Mouse (Mus musculus) liver, embryonic 13.5 days (tissue): ENCODE results near the gene Cog6. TPM values are rescaled to one million over a fixed set of nuclear protein-coding genes. Genes with fewer than 3 reads are reported as not detected.

Experiments
- ATAC-seq: fragments of 200-750 bp; cut with Nextera tagmentation; 2 replicates; pipeline ENCODE4 v1.8.0; 2017; ENCODE audit warnings: low read depth, mild to moderate bottlenecking, moderate number of reproducible peaks, moderate library complexity
- DNase-seq: peaks from one replicate; pipeline ENCODE4 v3.0.0; 2022
- H3K27ac ChIP-seq: fragments of 300-500 bp; sonication (generic); 2 replicates; pipeline ENCODE4 v1.5.1; 2015; ENCODE audit warnings: moderate library complexity, mild to moderate bottlenecking, inconsistent platforms
- H3K27me3 ChIP-seq: fragments of 300-500 bp; sonication (generic); 2 replicates; pipeline ENCODE4 v1.6.1; 2015; ENCODE audit warnings: mild to moderate bottlenecking, inconsistent platforms
- H3K36me3 ChIP-seq: fragments of 300-500 bp; sonication (generic); 2 replicates; pipeline ENCODE4 v1.6.1; 2015; ENCODE audit warnings: mild to moderate bottlenecking, inconsistent platforms
- H3K4me1 ChIP-seq: fragments of 300-500 bp; sonication (generic); replicated peaks from 2 replicates; pipeline ENCODE4 v1.6.1; 2015; ENCODE audit warnings: inconsistent platforms
- H3K4me2 ChIP-seq: fragments of 300-500 bp; sonication (generic); 2 replicates; pipeline ENCODE4 v1.6.1; 2015; ENCODE audit warnings: inconsistent platforms, mild to moderate bottlenecking, moderate library complexity
- H3K4me3 ChIP-seq: fragments of 300-500 bp; sonication (generic); replicated peaks from 2 replicates; pipeline ENCODE4 v1.5.1; 2015; ENCODE audit warnings: mild to moderate bottlenecking, inconsistent platforms
- H3K9ac ChIP-seq: fragments of 300-500 bp; sonication (generic); 2 replicates; pipeline ENCODE4 v1.6.1; 2015; ENCODE audit warnings: mild to moderate bottlenecking, inconsistent platforms
- H3K9me3 ChIP-seq: fragments of 300-500 bp; sonication (generic); replicated peaks from 2 replicates; pipeline ENCODE4 v1.6.1; 2016; ENCODE audit warnings: inconsistent platforms
- WGBS: fragments of 180-500 bp; shearing (Covaris S2); methylation state at CpG from one replicate; pipeline ENCODE4 v1.1.7; 2015; ENCODE audit not compliant: insufficient replicate concordance; 5-methylcytosine and 5-hydroxymethylcytosine counted together
- polyA plus RNA-seq: library from polyadenylated mRNA; unstranded; fragments of >200 nt; fragmentation: Nextera tagmentation; extraction: Ambion mirVana; gene quantifications from 2 replicates; pipeline ENCODE4 v1.2.1, GENCODE M21; 2015

Cog6 gene
- polyA plus RNA-seq, 1 experiment from 2014 or later: 13.1 TPM

- Histone ChIP-seq H3K4me2 (no peak overlapping the region), H3K4me3 (no peak overlapping the region), H3K36me3 (no peaks in the 10 kb centered on the region), H3K9me3 (no peaks in the 10 kb centered on the region), H3K9ac (no peak overlapping the region), H3K27ac (no peak overlapping the region), H3K4me1 (no peaks in the 10 kb centered on the region), H3K27me3 (no peaks in the 10 kb centered on the region)
- WGBS: 44% methylated on average over 6 of the region's 6 CpGs
- ATAC-seq (no peak), DNase-seq (no peak)
Measured at GRCm38 (mm10) chr3:52937739-52938306, 79.2 kb downstream of the Cog6 start.

- Histone ChIP-seq H3K9ac (no peak overlapping the region), H3K27me3 (no peaks in the 10 kb centered on the region), H3K4me2 (no peak overlapping the region), H3K36me3 (no peaks in the 10 kb centered on the region), H3K9me3 (no peaks in the 10 kb centered on the region), H3K27ac (no peak overlapping the region), H3K4me3 (no peak overlapping the region), H3K4me1 (no peaks in the 10 kb centered on the region)
- no peak for DNase-seq
- ATAC-seq: no peak
- WGBS: 63% methylated on average over 2 of the region's 2 CpGs
Measured at GRCm38 (mm10) chr3:52931956-52932355, 85.1 kb downstream of the Cog6 start.

Other genes with a start within 250 kb of the Cog6 start
- 4.3 and 4.5 TPM in 2 replicates for gene Lhfp, start 24.3 kb upstream of the Cog6 start, polyA plus RNA-seq